38 mouse cellular contexts compared by ENCODE assay signal in genomic region chr19:16856752-16857151, GRCm38 (mm10). TPM values are rescaled to one million over a fixed set of nuclear protein-coding genes. Genes with fewer than 3 reads are reported as not detected.
"Had no signal": no experiment of that assay in that cellular context is flagged by ENCODE, and none has a peak within 500 bp of the region (broad histone marks: within the 10 kb centered on the region; RNA-seq: fewer than 3 reads in every experiment).

No protein-coding gene starts in this region.

- H3K9ac ChIP-seq: heart, embryonic 12.5 days; hindbrain, embryonic 13.5 days; hindbrain, embryonic 15.5 days; limb, embryonic 12.5 days; liver, embryonic 13.5 days; liver, embryonic 15.5 days had no signal

- H3K27ac ChIP-seq: heart, embryonic 10.5 days; hindbrain, embryonic 13.5 days; hindbrain, embryonic 15.5 days; hindbrain, postnatal 0 days; layer of hippocampus, adult 2 months; left cerebral cortex, adult 2 months; limb, embryonic 10.5 days; limb, embryonic 12.5 days; liver, embryonic 13.5 days; liver, embryonic 15.5 days had no signal

- H3K4me2 ChIP-seq: heart, embryonic 12.5 days; hindbrain, embryonic 13.5 days; hindbrain, embryonic 15.5 days; limb, embryonic 12.5 days; liver, embryonic 11.5 days; liver, embryonic 13.5 days; liver, embryonic 15.5 days had no signal

- H3K4me1 ChIP-seq: heart, embryonic 10.5 days; heart, embryonic 12.5 days; hindbrain, embryonic 13.5 days; hindbrain, embryonic 15.5 days; limb, embryonic 10.5 days; limb, embryonic 12.5 days; liver, embryonic 13.5 days; liver, embryonic 15.5 days had no signal

- H3K27me3 ChIP-seq: heart, embryonic 12.5 days; liver, embryonic 13.5 days; liver, embryonic 15.5 days had no signal

- ATAC-seq: hindbrain, postnatal 0 days; intestine, embryonic 16.5 days had no signal

- H3K4me3 ChIP-seq: heart, embryonic 10.5 days; heart, embryonic 12.5 days; hindbrain, embryonic 13.5 days; hindbrain, embryonic 15.5 days; layer of hippocampus, adult 2 months; left cerebral cortex, adult 2 months; limb, embryonic 10.5 days; limb, embryonic 12.5 days; liver, embryonic 13.5 days; liver, embryonic 15.5 days had no signal

- H3K9me3 ChIP-seq: heart, embryonic 10.5 days; heart, embryonic 12.5 days; hindbrain, embryonic 13.5 days; hindbrain, embryonic 15.5 days; limb, embryonic 10.5 days; limb, embryonic 12.5 days; liver, embryonic 13.5 days; liver, embryonic 15.5 days had no signal

- DNase-seq: gastrocnemius, postnatal 14 days; gastrocnemius, postnatal 36 days; heart, adult 18-20 months; heart, postnatal 10 days; kidney, adult 11 months; kidney, adult 2 months; kidney, adult 9 months; kidney, postnatal 10 days; kidney, postnatal 25 days; kidney, postnatal 4 days; liver; liver, embryonic 13.5 days had no signal

- H3K36me3 ChIP-seq: heart, embryonic 10.5 days; heart, embryonic 12.5 days; hindbrain, embryonic 13.5 days; hindbrain, embryonic 15.5 days; limb, embryonic 10.5 days; limb, embryonic 12.5 days; liver, embryonic 13.5 days; liver, embryonic 15.5 days had no signal

RNA-seq across cellular contexts. Expression of gene Foxb2, which starts 16.9 kb away (rescaled TPM):
- total RNA-seq: gastrocnemius, adult 18-20 months; gastrocnemius, adult 8-10 months; gastrocnemius, postnatal 14 days; gastrocnemius, postnatal 36 days; heart, adult 18-20 months; heart, adult 8-10 months; heart, postnatal 10 days; heart, postnatal 25 days; hematopoietic stem cell, adult 5-6 weeks; layer of hippocampus, adult 2 months; layer of hippocampus, postnatal 10 days; layer of hippocampus, postnatal 25 days; left cerebral cortex, adult 2 months; left cerebral cortex, postnatal 14 days; left cerebral cortex, postnatal 36 days had no signal
- polyA plus RNA-seq: gonadal fat pad, adult 2 months; heart, embryonic 10.5 days; heart, embryonic 12.5 days; heart, embryonic 14.5 days; heart, embryonic 16.5 days; intestine, embryonic 14.5 days; intestine, embryonic 16.5 days; kidney, adult 2 months; kidney, embryonic 16.5 days; limb, embryonic 12.5 days; liver, embryonic 11.5 days; liver, embryonic 13.5 days; liver, embryonic 15.5 days had no signal
